Mouse (Mus musculus) megakaryocyte, adult 5-6 weeks (primary cell): ENCODE results near the gene Tldc1. TPM values are rescaled to one million over a fixed set of nuclear protein-coding genes. Genes with fewer than 3 reads are reported as not detected.

Source experiments
- ATAC-seq: 2 replicates; pipeline ENCODE4 v1.8.0; 2016; ENCODE audit warnings: mild to moderate bottlenecking, inconsistent platforms; ENCODE audit not compliant: poor library complexity, severe bottlenecking
- total RNA-seq, 2 experiments: library from RNA; stranded (forward) in 1 of 2; stranded (reverse) in 1 of 2; fragments of 153-499, 151-499 nt in 1 of 2; fragments of 221-1000, 200-1000 nt in 1 of 2; gene quantifications; 2 replicates each; pipeline versions ENCODE4 v1.2.3 to v1.2.4; 2015 to 2017

Gene Tldc1
- total RNA-seq, 2 experiments from 2014 or later: 2.6 to 2.9 TPM

GRCm38 (mm10) chr8:119777765-119778164, 451 bp downstream of the Tldc1 start:
- ATAC-seq: peak; percentile 3

GRCm38 (mm10) chr8:119776668-119777245, 1.5 kb downstream of the Tldc1 start:
- no peak for ATAC-seq

- ATAC-seq: no peak
Measured at GRCm38 (mm10) chr8:119765761-119766444, 12.3 kb downstream of the Tldc1 start.

- no peak for ATAC-seq
Measured at GRCm38 (mm10) chr8:119765311-119765710, 12.9 kb downstream of the Tldc1 start.

GRCm38 (mm10) chr8:119762226-119763220, 15.7 kb downstream of the Tldc1 start:
- ATAC-seq: 0 out of 2 replicates have a peak, but pooled peaks have one; percentile 24

GRCm38 (mm10) chr8:119761692-119762091, 16.5 kb downstream of the Tldc1 start:
- no peak for ATAC-seq

- ATAC-seq: no peak
Measured at GRCm38 (mm10) chr8:119756538-119756937, 21.7 kb downstream of the Tldc1 start.

- ATAC-seq: peak; percentile 60
Measured at GRCm38 (mm10) chr8:119756147-119756461, 22.1 kb downstream of the Tldc1 start.

GRCm38 (mm10) chr8:119755238-119756146, 22.7 kb downstream of the Tldc1 start:
- peak; percentile 68 for ATAC-seq

GRCm38 (mm10) chr8:119744604-119745003, 33.6 kb downstream of the Tldc1 start:
- no peak for ATAC-seq

GRCm38 (mm10) chr8:119743291-119744026, 34.8 kb downstream of the Tldc1 start:
- peak; percentile 72 for ATAC-seq

GRCm38 (mm10) chr8:119742409-119742808, 35.8 kb downstream of the Tldc1 start:
- no peak for ATAC-seq

GRCm38 (mm10) chr8:119740634-119741033, 37.6 kb downstream of the Tldc1 start:
- no peak for ATAC-seq

- no peak for ATAC-seq
Measured at GRCm38 (mm10) chr8:119738129-119738907, 39.9 kb downstream of the Tldc1 start.

- no peak for ATAC-seq
Measured at GRCm38 (mm10) chr8:119737093-119737900, 40.9 kb downstream of the Tldc1 start.

GRCm38 (mm10) chr8:119736348-119736917, 41.8 kb downstream of the Tldc1 start:
- no peak for ATAC-seq

GRCm38 (mm10) chr8:119732072-119732471, 46.1 kb downstream of the Tldc1 start:
- ATAC-seq: no peak
